Mouse (Mus musculus) embryonic facial prominence, embryonic 12.5 days (tissue): ENCODE results near the gene Kcnk10. TPM values are rescaled to one million over a fixed set of nuclear protein-coding genes. Genes with fewer than 3 reads are reported as not detected.

ENCODE experiments used
- polyA plus RNA-seq: library from polyadenylated mRNA; unstranded; fragments of >200 nt; fragmentation: Nextera tagmentation; extraction: Ambion mirVana; gene quantifications from 2 replicates; pipeline ENCODE4 v1.2.1, GENCODE M21; 2016

Gene Kcnk10
- polyA plus RNA-seq, 1 experiment from 2014 or later, result 2.9 TPM

Other genes with a start within 250 kb of the Kcnk10 start
- 22.9 and 23.3 TPM in 2 replicates for gene Spata7, start 49.8 kb upstream of the Kcnk10 start, polyA plus RNA-seq
- 6.7 and 7.0 TPM in 2 replicates for gene Ptpn21, start 159.1 kb upstream of the Kcnk10 start, polyA plus RNA-seq
- 153 and 159 TPM in 2 replicates for gene Zc3h14, start 168.7 kb upstream of the Kcnk10 start, polyA plus RNA-seq